Mouse (Mus musculus) ES-Bruce4 (cell line): ENCODE data around the gene Tmem117.

Source experiments
- CTCF ChIP-seq: IDR thresholded peaks from one replicate; pipeline ENCODE4 v1.8.1; 2011; ENCODE audit warnings: low read depth, low read length
- EP300 ChIP-seq: IDR thresholded peaks from 2 replicates; pipeline ENCODE4 v1.6.1; 2011; ENCODE audit warnings: low read depth, low read length; ENCODE audit not compliant: insufficient read depth
- POLR2A ChIP-seq: IDR thresholded peaks from one replicate; pipeline ENCODE4 v1.8.1; 2011; ENCODE audit warnings: low read length; ENCODE audit not compliant: insufficient read depth

- TF ChIP-seq CTCF = no peak
- TF ChIP-seq POLR2A = no peak
- no peak for TF ChIP-seq EP300
These were observed 8.1 kb upstream of the Tmem117 start for GRCm38 (mm10) chr15:94620909-94621308.
